Mouse (Mus musculus) urinary bladder, postnatal 10 days (tissue): ENCODE data around the gene Sorcs2.
"Not testable (repeated sequence)": the region's sequence is repeated elsewhere in the genome, so short reads cannot be mapped to it uniquely, and the experiment has no call there.

ENCODE experiments used
- DNase-seq: peaks from one replicate; pipeline ENCODE4 v3.0.0; 2022; ENCODE audit warnings: low spot score

Sorcs2 gene

DNA sequence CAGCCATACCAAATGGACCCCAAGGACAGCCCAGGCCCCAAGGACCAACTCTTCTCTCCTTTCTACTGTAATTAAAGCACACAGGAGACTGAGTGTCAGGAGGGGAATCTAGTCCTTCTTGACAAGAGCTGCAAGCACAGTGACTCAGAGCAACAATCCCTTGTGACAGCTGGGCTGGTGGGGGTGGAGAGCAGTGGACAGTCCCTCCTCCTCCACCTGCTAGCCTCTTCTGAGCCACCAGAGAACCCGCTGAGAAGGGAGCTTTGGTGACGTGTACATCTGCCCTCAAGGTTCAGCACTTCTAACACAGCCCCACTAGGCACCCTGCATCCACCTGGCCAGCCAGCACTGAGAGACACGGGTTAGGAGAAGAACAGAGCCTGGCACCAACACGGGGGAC, 96.8 kb downstream of the Sorcs2 start:
- DNase-seq = no peak

DNA sequence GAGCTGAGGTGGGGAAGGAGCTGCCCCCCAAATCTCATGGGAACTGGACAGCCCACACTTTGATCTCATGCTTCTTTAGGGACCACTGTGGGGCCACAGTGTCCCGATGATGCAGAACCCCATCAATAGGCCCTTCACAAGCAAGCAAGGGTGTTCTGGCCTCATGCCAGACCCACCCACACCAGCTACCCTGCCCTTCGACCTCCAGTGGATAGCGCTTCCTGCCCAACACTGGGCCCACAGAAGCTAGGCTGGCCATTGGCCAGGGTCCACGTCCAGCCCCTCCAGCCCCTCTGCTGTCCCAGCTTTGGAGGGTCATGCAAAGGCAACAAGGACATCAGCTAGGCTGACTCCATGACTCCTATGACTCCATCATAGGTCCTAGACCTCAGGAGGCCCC, 99.9 kb downstream of the Sorcs2 start:
- no peak for DNase-seq

DNA sequence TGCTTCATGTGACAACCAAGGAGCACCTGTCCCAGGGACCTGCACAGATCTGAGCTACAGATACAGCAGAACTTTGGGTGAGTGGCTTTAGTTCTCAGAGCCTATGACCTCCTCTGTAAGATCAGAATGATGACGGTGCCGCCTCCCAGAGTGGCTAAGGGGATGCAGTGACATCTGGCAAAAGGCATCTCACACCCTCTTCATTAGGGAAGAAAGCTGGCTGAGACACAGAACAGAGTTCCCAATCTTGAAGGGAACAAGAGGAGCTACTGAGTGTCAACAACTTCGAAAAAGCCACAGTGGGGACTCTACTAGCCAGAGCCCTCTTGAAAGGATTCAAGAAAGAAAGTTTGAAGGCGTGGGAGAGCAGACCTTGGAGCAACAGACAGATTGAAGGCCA, 100.7 kb downstream of the Sorcs2 start:
- DNase-seq = no peak

DNA sequence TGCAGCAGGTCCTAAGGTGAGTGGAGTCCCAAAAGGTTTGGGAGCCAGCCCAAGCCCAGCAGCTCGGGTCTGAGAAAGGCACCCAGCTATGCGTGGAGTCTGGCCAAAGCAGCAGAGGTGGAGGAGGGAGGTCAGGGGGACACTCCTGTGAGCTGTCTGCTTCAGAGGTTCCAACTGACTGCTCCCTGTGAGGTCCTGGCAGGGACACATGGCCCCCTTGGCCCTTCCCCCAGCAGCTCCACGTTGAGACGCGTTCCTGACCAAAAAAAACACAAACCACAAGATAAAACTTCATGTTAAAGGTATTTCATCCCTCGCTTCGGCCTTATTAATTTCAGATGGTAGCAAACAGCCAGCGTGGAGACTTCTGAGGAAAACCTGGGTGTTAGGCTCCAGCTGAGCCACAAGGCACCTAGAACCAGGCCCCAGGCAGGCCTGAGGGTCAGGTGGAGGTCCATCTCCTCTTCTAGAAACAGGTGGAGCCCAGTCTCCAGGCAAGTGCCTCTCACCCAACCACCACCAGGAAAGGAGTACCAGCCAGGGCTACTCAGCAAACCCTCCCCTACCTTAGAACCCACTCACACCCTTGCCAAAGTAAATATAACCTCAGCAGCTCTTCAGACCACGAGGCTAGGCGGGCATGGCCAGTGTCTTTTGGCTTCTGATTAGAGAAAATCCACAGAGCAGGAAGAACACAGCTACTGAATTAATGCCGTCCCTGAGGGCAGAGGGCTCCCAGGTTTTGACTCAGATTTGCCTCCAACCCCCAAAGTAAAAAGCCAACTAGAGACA, 104.6 kb downstream of the Sorcs2 start:
- no peak for DNase-seq

DNA sequence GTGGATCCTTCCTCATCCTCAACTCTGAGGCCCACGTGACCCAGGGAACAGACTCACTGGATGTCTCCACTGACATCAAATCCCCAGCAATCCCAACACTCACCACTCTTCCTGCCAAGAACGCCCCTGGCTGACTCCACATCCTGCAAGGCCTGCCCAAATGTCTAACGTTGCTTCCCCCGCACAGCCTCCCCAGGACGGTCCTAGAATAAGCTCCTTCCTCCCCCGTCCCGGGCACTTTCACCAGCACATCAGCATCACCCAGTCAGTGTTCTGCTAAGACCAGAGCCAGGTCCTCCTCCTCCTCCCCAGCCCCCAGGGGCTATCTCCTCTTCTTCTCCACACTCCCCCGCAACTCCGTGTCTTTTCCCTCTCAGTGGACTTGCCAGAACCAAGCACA, 105.6 kb downstream of the Sorcs2 start:
- DNase-seq = no peak

DNA sequence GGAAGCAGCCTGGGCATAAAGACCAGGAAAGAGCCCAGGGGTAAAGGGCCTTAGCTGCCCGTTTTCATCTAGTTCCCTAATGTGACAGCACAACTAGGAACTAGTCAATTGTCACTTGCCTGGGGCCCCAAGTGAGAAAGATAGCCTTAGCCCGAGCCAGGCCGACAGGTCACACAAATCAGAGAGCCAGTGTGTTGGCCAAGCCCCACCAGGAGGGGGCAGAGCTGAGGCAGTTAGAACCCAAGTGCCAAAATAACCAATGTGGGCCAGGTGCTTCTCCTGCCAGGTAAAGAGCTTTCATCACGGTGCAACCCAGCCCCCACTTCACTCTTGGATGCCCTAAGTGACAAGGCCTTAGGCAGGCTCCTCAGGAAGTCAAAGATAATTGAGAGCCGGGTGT, 106.7 kb downstream of the Sorcs2 start:
- DNase-seq = no peak

DNA sequence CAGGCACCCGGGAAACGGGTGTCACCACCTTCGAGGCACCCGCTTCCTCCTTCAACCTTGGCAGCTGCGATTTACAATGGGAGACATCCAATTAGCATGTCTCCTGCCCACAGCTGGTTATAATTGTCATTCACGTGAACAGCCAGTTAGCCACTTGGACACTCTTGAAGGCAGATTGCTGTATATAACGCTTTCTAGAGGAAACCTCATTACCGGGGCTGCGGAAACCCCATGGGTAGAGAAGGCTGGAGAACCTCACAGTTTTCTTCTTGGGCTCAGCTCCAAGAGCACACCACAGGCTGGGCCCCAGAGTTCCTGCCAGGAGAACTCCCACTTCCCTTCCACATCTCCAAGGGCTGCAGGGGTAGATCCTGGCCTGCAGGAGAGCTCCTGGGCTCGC, 112.5 kb downstream of the Sorcs2 start:
- DNase-seq = no peak

DNA sequence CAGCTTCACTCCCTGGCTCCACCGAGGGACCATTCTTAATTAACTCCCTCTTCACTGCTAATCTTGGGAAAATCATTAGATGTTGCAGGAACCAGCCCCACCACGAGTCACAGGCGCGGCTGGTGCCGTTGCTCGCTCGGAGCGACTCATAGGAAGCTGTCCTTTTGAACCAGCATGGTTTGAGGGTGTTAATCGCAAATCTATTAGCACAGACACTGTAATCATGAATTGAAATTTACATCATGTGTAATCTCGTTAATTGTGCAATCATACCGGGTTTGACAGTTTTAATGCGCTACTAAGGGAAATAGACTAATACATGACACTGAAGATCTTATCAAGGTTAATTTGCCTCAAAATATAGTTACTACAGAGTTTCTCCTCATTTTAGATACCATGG, 118.0 kb downstream of the Sorcs2 start:
- DNase-seq = no peak

DNA sequence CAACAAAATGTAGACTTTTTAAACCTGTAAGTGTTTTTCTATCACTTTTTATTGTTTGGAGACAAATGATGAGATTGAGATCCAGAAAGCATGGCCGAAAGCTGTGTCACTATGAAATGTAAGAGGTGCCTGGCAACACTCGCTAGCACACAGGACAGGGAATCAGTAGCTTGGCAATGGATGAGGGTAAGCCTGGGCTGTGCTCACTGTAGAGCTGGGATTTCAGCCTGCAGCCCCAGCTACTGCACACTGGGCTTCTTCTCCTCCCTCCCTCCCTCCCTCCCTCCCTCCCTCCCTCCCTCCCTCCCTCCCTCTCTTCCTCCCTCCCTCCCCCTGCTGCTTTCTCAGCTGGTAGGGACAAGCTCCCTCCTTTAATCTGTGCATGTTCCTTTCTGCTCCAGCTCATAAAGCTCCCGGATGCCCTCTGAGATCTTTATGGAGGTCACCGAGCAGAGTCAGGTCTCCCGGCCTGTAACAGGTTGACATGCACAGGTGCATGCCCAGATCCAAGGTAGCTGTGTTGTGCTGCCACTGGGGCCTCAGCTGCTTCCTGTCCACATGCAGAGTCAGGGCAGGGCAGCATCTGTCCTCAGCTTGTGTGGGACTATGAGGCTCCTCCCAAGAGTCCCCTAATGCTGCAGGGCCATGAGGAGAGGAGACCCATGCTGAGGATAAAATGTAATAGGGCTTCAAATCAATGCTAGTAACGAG, 123.1 kb downstream of the Sorcs2 start:
- DNase-seq = no peak

DNA sequence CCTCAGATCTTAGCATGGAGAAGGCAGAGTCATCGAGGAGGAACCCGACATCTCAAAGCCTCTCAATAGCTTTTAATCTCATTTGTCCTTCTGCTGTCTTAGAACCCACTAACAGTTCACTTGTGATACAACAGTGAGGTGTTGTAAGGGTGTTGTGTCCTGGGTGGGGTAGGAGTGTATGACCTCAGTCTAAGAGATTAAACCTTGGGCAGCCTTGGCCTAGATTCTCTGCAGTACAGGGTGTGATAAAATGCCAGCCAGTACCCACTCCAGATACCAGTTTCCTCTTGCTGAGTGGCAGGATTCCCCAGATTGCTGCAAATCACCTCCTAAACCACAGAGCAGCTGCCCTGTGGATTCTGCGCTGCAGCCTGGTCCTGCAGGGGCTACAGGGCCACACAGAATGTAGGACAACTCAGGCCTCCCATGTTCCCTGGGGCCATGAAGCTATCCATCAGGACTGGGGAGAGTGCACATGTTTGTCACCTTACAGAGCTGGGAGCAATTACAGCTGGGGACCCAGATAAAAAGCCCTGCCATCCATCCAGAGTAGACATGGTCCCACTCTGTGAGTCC, 130.7 kb downstream of the Sorcs2 start:
- no peak for DNase-seq

DNA sequence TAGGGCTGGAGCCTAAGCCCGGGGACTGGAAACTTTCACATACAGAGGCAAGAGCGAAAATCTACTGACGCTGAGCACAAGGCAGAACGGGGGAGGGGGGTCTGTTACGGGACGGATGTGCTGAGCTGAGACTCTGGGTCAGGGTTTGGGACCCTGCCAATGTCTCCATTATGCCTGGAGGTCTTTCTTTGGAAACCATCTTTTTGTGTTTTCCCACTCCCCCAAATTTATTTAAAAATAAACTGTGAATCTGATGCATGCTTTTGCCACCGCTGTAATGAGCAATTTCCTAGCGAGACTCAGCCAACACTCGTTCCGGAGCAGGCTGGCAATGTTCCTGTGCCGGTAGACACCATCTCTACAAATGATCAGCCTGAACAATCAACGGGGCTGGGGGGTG, 137.1 kb downstream of the Sorcs2 start:
- no peak for DNase-seq

DNA sequence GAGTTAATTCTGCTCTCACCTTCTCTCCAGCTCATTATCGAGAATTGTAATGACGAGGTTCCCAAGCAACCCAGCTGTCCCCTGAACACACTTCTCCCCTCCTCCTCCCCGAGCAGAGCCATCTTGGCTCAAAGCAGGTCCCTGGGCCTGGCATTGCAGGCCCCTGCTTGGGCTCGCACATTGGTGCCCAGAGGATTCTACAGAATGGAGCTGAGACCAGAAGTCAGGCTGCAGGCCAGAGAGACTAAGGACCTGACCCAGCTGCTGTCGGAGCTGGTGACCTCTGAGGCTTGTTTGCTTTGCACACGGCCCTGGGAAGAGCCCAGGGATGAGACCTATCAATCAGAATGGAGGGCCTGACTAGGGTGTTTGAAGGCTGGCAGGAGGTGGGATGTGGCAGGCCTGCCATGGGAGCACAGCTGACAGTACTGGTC, 138.2 kb downstream of the Sorcs2 start:
- DNase-seq = no peak

DNA sequence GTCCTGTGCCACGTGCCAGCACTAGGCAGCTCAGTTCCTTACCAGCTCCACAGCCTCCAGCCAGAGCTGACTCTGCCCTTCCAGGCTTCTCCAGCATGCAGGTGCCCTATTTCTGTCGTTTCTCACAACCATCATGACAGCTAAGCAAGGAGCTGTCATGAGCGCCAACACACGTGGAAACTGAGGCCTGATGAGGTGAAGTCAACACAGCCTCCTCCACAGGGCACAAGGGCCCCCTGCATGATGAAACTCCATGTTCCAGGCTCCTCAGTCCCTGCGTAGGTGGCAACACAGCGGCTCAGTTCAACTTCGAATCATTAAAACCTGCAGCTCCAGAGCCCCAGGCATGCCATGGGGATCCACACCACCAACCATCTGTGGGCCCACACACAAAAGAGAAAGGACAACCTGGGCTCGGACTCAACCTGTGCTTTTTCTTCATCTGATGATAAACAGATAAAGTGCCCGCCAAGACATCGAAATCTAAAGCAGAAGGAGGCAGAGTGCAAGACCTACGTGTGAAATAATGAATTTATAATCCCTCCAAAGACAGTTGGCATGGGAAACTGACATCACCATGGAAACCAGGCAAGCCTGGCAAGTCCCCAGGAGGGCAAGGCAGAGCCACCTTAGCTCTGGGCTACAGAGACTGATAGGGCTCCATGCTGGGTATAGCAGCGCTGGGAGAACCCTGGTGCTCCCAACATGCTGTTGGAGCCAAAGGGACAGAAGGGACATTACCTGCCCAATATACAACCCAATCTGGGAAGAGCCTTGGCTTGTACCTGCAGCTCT, 139.4 kb downstream of the Sorcs2 start:
- DNase-seq = no peak

DNA sequence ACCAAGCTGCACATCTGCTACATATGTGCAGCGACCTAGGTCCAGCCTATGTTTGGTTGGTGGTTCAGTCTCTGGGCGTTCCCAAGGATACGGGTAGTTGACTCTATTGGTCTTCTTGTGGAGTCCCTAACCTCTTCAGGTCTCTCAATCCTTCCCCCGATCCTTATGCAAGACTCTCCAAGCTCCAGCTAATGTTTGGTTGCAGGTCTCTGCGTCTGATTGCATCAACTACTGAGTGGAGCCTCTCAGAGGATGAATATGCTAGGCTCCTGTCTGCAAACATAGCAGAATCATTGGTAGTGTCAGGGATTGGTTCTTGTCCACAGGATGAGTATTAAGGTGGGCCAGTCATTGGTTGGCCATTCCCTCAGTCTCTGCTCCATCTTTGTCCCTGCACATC, 140.9 kb downstream of the Sorcs2 start:
- no peak for DNase-seq

DNA sequence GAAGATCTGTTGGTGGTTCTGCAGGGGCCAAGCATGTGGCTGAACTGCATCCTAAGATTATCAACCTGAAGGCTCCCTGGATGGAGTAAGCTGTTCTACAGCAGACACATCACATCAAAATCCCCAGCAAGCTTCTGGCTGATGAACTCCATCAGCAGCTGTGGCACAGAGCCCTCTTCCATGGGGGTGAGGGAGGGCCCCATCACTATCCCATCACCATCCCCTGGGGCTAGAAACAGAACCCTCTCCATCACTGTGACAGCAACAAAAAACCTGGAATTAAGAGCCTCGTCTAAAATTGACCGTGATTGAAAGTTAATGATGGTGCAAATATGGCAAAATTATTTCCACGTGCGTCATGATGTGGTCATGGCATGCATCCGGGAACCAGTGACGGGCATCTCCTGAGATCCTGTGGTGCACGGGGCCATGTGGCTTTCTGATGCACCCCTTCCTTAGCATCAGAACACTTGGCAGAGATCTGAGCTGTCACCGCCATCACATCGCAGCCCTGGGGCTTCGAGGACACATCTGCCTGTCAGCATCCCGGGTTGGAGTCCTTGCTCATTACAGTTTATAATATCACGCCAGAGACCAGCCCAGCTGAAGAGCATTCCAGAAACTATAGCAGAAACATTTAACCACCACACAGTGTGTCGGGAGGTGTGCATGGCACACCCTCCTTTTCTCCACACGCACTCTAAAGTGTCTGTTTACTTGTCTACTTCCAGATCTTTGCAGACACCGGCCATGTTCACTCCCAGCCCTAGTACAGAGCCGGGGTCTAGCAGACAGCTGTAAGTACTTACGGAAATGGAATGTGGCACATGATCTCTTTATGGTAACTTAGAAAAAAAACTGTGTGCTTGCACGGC, 143.1 kb downstream of the Sorcs2 start:
- no peak for DNase-seq

DNA sequence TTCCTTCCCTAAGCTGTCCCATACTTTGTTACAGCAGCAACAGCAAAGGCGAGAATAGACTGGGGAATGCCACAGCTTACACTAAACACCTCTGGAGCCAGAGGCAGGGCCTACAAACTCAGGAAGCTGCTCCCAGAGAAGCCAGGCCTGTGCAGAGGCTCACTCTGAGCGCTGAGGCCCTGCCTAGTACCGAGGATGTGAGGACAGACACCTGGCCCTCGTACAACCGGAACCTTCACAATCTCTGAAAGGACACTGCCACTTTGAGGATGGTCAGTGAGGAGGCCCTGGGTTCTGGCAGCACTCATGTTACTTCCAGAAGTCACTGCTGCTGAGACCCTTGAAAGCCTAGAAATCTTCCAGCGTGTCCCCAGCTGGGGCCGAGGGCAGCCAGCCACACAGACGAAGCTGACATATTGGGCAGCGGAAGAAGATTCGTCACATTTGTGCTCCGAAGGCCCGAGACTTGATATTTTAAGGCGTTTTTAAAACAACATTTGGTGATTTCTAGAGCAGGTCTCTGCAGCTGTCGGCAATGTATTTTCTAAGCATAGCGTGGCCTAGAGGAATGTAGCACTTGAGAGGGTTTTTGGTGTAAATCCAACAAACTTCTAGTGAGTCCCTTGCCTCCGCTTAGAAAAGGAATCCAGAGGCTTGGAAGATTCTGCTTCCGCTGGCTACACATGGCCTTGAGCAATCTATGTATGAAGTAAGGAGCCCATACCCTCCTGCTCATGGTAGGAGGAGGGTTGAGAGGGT, 145.0 kb downstream of the Sorcs2 start:
- DNase-seq = no peak

DNA sequence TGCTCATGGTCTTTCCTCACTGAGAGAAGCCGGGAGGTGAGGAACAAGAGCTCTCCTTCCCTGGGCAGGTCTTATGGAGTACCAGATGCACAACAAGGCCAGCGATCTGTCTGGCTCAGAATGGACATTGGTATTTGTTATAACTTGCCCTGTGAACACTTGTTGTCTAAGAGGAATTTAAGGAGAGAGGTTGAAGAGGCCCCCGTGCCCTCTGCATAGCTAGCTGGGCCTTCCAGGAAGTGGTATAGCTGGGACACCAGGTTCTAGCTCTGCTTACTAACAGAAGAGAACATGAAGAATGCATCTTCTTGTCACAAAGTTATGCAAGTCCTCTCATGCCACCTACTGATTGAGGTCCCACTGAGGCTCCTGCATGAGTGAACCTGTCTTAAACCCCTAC, 149.9 kb downstream of the Sorcs2 start:
- DNase-seq = no peak

DNA sequence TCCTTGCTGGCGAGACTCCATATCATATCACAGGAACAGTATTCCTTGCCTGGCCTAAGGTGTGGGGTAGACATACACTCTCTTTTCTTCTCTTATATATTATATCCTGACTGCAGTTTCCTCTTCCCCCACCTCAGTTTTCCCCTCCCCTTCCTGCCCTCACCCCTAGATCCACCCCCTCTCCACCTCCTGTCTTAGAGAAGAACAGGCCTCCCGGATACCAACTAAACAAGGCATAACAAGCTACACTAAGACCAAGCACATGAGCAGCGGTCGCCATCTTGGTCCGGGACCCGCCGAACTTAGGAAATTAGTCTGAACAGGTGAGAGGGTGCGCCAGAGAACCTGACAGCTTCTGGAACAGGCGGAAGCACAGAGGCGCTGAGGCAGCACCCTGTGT, 160.4 kb downstream of the Sorcs2 start:
- DNase-seq = not testable (repeated sequence)

DNA sequence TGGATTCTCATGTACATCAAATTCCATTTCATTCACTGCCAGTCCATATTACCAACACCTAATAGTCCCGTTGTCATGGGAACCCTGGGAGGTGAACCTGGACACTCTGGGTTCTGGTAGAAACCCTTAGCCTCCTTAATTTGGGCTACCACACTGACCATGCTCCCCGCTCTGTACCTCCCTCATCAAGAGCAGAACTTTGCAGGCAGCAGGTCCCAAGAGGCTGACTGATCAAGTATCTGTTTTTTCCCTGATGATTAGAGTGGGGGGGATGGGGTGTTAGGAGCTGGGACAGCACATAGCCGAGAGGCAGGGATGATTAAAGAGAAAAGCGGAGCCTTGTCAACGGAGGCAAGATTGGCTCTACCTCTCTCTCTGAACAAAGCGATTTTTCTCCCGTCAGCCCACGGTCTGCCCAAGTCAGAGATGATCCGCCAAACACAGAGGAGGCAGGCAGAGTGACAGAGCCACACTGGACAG, 167.6 kb downstream of the Sorcs2 start:
- no peak for DNase-seq
